Mouse (Mus musculus): ENCODE data around the gene Gna15. TPM values are rescaled to one million over a fixed set of nuclear protein-coding genes. Genes with fewer than 3 reads are reported as not detected.

Gene Gna15
- polyA plus RNA-seq, 1 experiment from 2014 or later, result 1.3 TPM

- H3K4me1 ChIP-seq (replicated peaks), result peaks cover 36% of the 10 kb centered on the region
- H3K27ac ChIP-seq (replicated peaks), result no peak overlapping the region
- no peaks in the 10 kb centered on the region for H3K9me3 ChIP-seq
- H3K27me3 ChIP-seq, result no peaks in the 10 kb centered on the region
- H3K4me3 ChIP-seq, result no peak overlapping the region
- no peak overlapping the region for H3K9ac ChIP-seq
- whole genome bisulfite sequencing, result 88% methylated on average over 3 of the region's 3 CpGs
- H3K36me3 ChIP-seq, result peaks cover 15% of the 10 kb centered on the region; the same call in 1 of the 2 replicates
- ATAC-seq (ENCODE audit: low read depth), result no peak
- H3K4me2 ChIP-seq, result no peak overlapping the region
These were observed 14.5 kb upstream of the Gna15 start for GRCm38 (mm10) chr10:81538321-81539048.

GRCm38 (mm10) chr10:81537429-81537828 lies 13.4 kb upstream of the Gna15 start:
- H3K9ac ChIP-seq, result no peak overlapping the region
- H3K27ac ChIP-seq (replicated peaks), result no peak overlapping the region
- no peaks in the 10 kb centered on the region for H3K9me3 ChIP-seq
- no peak for ATAC-seq (ENCODE audit: low read depth)
- H3K27me3 ChIP-seq, result no peaks in the 10 kb centered on the region
- H3K4me3 ChIP-seq, result no peak overlapping the region
- WGBS, result 100% methylated on average over 2 of the region's 2 CpGs
- no peak overlapping the region for H3K4me2 ChIP-seq
- peaks cover 26% of the 10 kb centered on the region for H3K36me3 ChIP-seq
- H3K4me1 ChIP-seq (replicated peaks), result peaks cover 25% of the 10 kb centered on the region

- no peak overlapping the region for H3K27ac ChIP-seq (replicated peaks)
- H3K9me3 ChIP-seq, result no peaks in the 10 kb centered on the region
- H3K9ac ChIP-seq, result no peak overlapping the region
- peaks cover 18% of the 10 kb centered on the region for H3K4me1 ChIP-seq (replicated peaks)
- WGBS, result 81% methylated on average over 6 of the region's 6 CpGs
- H3K4me3 ChIP-seq, result no peak overlapping the region
- H3K27me3 ChIP-seq, result no peaks in the 10 kb centered on the region
- peaks cover 31% of the 10 kb centered on the region for H3K36me3 ChIP-seq
- no peak overlapping the region for H3K4me2 ChIP-seq
- no peak for ATAC-seq (ENCODE audit: low read depth)
These were observed 12.7 kb upstream of the Gna15 start for GRCm38 (mm10) chr10:81536734-81537133.

GRCm38 (mm10) chr10:81534826-81535225 lies 10.8 kb upstream of the Gna15 start:
- ATAC-seq (ENCODE audit: low read depth), result no peak
- Histone ChIP-seq H3K4me3 (no peak overlapping the region), H3K9ac (no peak overlapping the region), H3K4me1 (replicated peaks) (peaks cover 8% of the 10 kb centered on the region; the same call in 1 of the 2 replicates), H3K27me3 (no peaks in the 10 kb centered on the region), H3K9me3 (no peaks in the 10 kb centered on the region), H3K4me2 (no peak overlapping the region), H3K36me3 (peaks cover 50% of the 10 kb centered on the region), H3K27ac (replicated peaks) (no peak overlapping the region)
- 65% methylated on average over 16 of the region's 16 CpGs for whole genome bisulfite sequencing

- Histone ChIP-seq H3K9ac (no peak overlapping the region), H3K9me3 (no peaks in the 10 kb centered on the region), H3K27ac (replicated peaks) (no peak overlapping the region), H3K4me3 (no peak overlapping the region), H3K36me3 (peaks cover 32% of the 10 kb centered on the region), H3K4me2 (no peak overlapping the region), H3K4me1 (replicated peaks) (no peaks in the 10 kb centered on the region), H3K27me3 (peaks cover 19% of the 10 kb centered on the region)
- 12% methylated on average over 14 of the region's 14 CpGs for WGBS
- ATAC-seq (ENCODE audit: low read depth), result no peak
These were observed 2.8 kb upstream of the Gna15 start for GRCm38 (mm10) chr10:81526779-81527178.

- H3K9me3 ChIP-seq, result no peaks in the 10 kb centered on the region
- no peak for ATAC-seq (ENCODE audit: low read depth)
- no peaks in the 10 kb centered on the region for H3K4me1 ChIP-seq (replicated peaks)
- no peak overlapping the region for H3K27ac ChIP-seq (replicated peaks)
- no peak overlapping the region for H3K4me2 ChIP-seq
- no peak overlapping the region for H3K9ac ChIP-seq
- peaks cover 15% of the 10 kb centered on the region for H3K36me3 ChIP-seq
- H3K27me3 ChIP-seq, result peaks cover 19% of the 10 kb centered on the region
- H3K4me3 ChIP-seq, result no peak overlapping the region
- 67% methylated on average over 12 of the region's 13 CpGs for WGBS
These were observed 1.1 kb upstream of the Gna15 start for GRCm38 (mm10) chr10:81525017-81525694.

- Histone ChIP-seq H3K4me1 (replicated peaks) (no peaks in the 10 kb centered on the region), H3K9ac (no peak overlapping the region), H3K27me3 (peaks cover 19% of the 10 kb centered on the region), H3K4me3 (no peak overlapping the region), H3K9me3 (no peaks in the 10 kb centered on the region), H3K4me2 (no peak overlapping the region), H3K27ac (replicated peaks) (no peak overlapping the region), H3K36me3 (no peaks in the 10 kb centered on the region)
- no peak for ATAC-seq (ENCODE audit: low read depth)
- 21% methylated on average over 19 of the region's 19 CpGs for WGBS
These were observed 455 bp downstream of the Gna15 start for GRCm38 (mm10) chr10:81523570-81523969.

- Histone ChIP-seq H3K4me3 (no peak overlapping the region), H3K4me1 (replicated peaks) (no peaks in the 10 kb centered on the region), H3K9ac (no peak overlapping the region), H3K4me2 (no peak overlapping the region), H3K9me3 (no peaks in the 10 kb centered on the region), H3K27ac (replicated peaks) (no peak overlapping the region), H3K27me3 (peaks cover 19% of the 10 kb centered on the region), H3K36me3 (no peaks in the 10 kb centered on the region)
- 86% methylated on average over 6 of the region's 6 CpGs for WGBS
- no peak for ATAC-seq (ENCODE audit: low read depth)
These were observed 883 bp downstream of the Gna15 start for GRCm38 (mm10) chr10:81523142-81523541.

GRCm38 (mm10) chr10:81519978-81520365 lies 4.1 kb downstream of the Gna15 start:
- 78% methylated on average over 3 of the region's 3 CpGs for WGBS
- no peak for ATAC-seq (ENCODE audit: low read depth)
- H3K4me2 ChIP-seq, result no peak overlapping the region

GRCm38 (mm10) chr10:81519227-81519977 lies 4.6 kb downstream of the Gna15 start:
- 90% methylated on average over 6 of the region's 6 CpGs for WGBS
- no peaks in the 10 kb centered on the region for H3K9me3 ChIP-seq
- H3K9ac ChIP-seq, result no peak overlapping the region
- no peak overlapping the region for H3K4me2 ChIP-seq
- no peaks in the 10 kb centered on the region for H3K4me1 ChIP-seq (replicated peaks)
- no peak overlapping the region for H3K4me3 ChIP-seq
- ATAC-seq (ENCODE audit: low read depth), result no peak
- H3K27me3 ChIP-seq, result peaks cover 15% of the 10 kb centered on the region
- H3K27ac ChIP-seq (replicated peaks), result no peak overlapping the region
- no peaks in the 10 kb centered on the region for H3K36me3 ChIP-seq

More at GRCm38 (mm10) chr10:81519978-81520365, 4.1 kb downstream of the Gna15 start:
- H3K27ac ChIP-seq (replicated peaks), result no peak overlapping the region
- no peak overlapping the region for H3K9ac ChIP-seq
- H3K27me3 ChIP-seq, result peaks cover 19% of the 10 kb centered on the region
- H3K4me3 ChIP-seq, result no peak overlapping the region
- H3K4me1 ChIP-seq (replicated peaks), result no peaks in the 10 kb centered on the region
- H3K36me3 ChIP-seq, result no peaks in the 10 kb centered on the region
- no peaks in the 10 kb centered on the region for H3K9me3 ChIP-seq

- 14% methylated on average over 4 of the region's 4 CpGs for WGBS
- Histone ChIP-seq H3K27ac (replicated peaks) (no peak overlapping the region), H3K4me1 (replicated peaks) (no peaks in the 10 kb centered on the region), H3K36me3 (no peaks in the 10 kb centered on the region), H3K9me3 (no peaks in the 10 kb centered on the region), H3K27me3 (peaks cover 8% of the 10 kb centered on the region), H3K4me3 (no peak overlapping the region), H3K4me2 (no peak overlapping the region), H3K9ac (no peak overlapping the region)
- no peak for ATAC-seq (ENCODE audit: low read depth)
These were observed 5.5 kb downstream of the Gna15 start for GRCm38 (mm10) chr10:81518546-81518945.

- Histone ChIP-seq H3K36me3 (no peaks in the 10 kb centered on the region), H3K4me2 (no peak overlapping the region), H3K4me1 (replicated peaks) (no peaks in the 10 kb centered on the region), H3K9ac (no peak overlapping the region), H3K4me3 (no peak overlapping the region), H3K27ac (replicated peaks) (no peak overlapping the region), H3K9me3 (no peaks in the 10 kb centered on the region), H3K27me3 (peaks cover 13% of the 10 kb centered on the region)
- 79% methylated on average over 8 of the region's 8 CpGs for WGBS
- ATAC-seq (ENCODE audit: low read depth), result no peak
These were observed 6.8 kb downstream of the Gna15 start for GRCm38 (mm10) chr10:81517227-81517626.

Data from neural tube, embryonic 13.5 days (tissue).